Mouse (Mus musculus) limb, embryonic 15.5 days (tissue): Measurements from ENCODE around the gene Spats2. TPM values are rescaled to one million over a fixed set of nuclear protein-coding genes. Genes with fewer than 3 reads are reported as not detected.

Experiments
- ATAC-seq: fragments of 200-750 bp; cut with Nextera tagmentation; 2 replicates; pipeline ENCODE4 v1.8.0; 2017; ENCODE audit warnings: low read depth, moderate TSS enrichment; ENCODE audit not compliant: insufficient number of reproducible peaks, low FRiP score, low TSS enrichment
- H3K27ac ChIP-seq: fragments of 300-500 bp; sonication (generic); 2 replicates; pipeline ENCODE4 v1.5.1; 2015; ENCODE audit warnings: moderate library complexity, mild to moderate bottlenecking, inconsistent platforms
- H3K27me3 ChIP-seq: fragments of 300-500 bp; sonication (generic); 2 replicates; pipeline ENCODE4 v1.6.1; 2015; ENCODE audit warnings: inconsistent platforms
- H3K36me3 ChIP-seq: fragments of 300-500 bp; sonication (generic); 2 replicates; pipeline ENCODE4 v1.6.1; 2015; ENCODE audit warnings: inconsistent platforms
- H3K4me1 ChIP-seq: fragments of 300-500 bp; sonication (generic); 2 replicates; pipeline ENCODE4 v1.6.1; 2015; ENCODE audit warnings: inconsistent platforms
- H3K4me2 ChIP-seq: fragments of 300-500 bp; sonication (generic); 2 replicates; pipeline ENCODE4 v1.6.1; 2015; ENCODE audit warnings: mild to moderate bottlenecking, inconsistent platforms
- H3K4me3 ChIP-seq: fragments of 300-500 bp; sonication (generic); 2 replicates; pipeline ENCODE4 v1.5.1; 2015; ENCODE audit warnings: mild to moderate bottlenecking, inconsistent platforms
- H3K9ac ChIP-seq: fragments of 300-500 bp; sonication (generic); 2 replicates; pipeline ENCODE4 v1.6.1; 2015; ENCODE audit warnings: inconsistent platforms
- H3K9me3 ChIP-seq: fragments of 300-500 bp; sonication (generic); 2 replicates; pipeline ENCODE4 v1.6.1; 2016; ENCODE audit warnings: inconsistent platforms
- WGBS: fragments of 180-500 bp; shearing (Covaris S2); methylation state at CpG from one replicate; pipeline ENCODE4 v1.1.7; 2015; 5-methylcytosine and 5-hydroxymethylcytosine counted together
- polyA plus RNA-seq: library from polyadenylated mRNA; unstranded; fragments of >200 nt; fragmentation: Nextera tagmentation; extraction: Ambion mirVana; gene quantifications from 2 replicates; pipeline ENCODE4 v1.2.1, GENCODE M21; 2015

Gene Spats2
- polyA plus RNA-seq, 1 experiment from 2014 or later: 33.1 TPM

DNA sequence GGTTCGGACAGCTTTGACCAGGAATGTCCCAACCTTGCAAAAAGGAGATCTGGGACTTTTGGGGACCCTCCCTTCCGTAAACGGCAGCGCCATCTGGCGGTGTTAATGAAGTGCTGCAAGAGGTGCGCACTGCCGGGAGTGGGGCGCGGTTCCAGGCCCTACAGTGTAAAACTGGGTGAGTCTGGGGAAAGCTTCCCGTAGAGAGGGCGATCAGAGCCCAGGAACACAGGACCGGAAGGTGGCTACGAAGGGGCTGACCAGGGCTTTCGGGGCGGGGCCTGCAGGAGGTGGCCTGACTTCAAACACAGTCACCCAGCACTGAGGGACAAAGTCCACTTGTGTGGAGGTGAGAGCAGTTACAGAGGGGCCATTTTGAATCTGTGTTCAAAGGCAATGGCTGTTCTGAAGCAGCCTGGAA, 26.6 kb upstream of the Spats2 start:
- Histone ChIP-seq H3K36me3 (no peaks in the 10 kb centered on the region), H3K27ac (no peak overlapping the region), H3K4me2 (peak overlapping the region; percentile 80), H3K4me1 (peaks cover 42% of the 10 kb centered on the region), H3K27me3 (peaks cover 56% of the 10 kb centered on the region), H3K4me3 (peak overlapping the region; percentile 42), H3K9me3 (no peaks in the 10 kb centered on the region), H3K9ac (no peak overlapping the region)
- WGBS: 2% methylated on average over 15 of the region's 15 CpGs
- peak; percentile 61; the same call in 1 of the 2 replicates for ATAC-seq

DNA sequence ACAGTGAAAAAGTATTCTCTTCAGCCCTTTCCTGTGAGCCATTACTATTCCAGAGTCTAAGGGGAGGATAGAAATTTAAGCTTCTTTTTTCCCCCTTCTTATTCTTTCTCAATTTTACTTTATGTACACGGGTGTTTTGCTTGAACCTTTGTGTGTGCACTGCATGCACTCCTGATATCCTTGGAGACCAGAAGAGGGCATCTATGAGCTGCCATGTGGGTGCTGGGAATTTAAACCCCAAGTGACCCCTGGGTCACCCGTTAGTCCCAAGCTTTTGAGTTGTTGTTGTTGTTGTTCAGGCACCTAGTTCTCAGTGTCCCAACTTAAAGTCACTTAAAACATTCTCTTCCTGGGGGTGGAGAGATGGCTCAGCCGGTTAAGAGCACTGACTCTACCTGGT, 25.7 kb upstream of the Spats2 start:
- no peak for ATAC-seq
- H3K36me3 ChIP-seq: no peaks in the 10 kb centered on the region
- 54% methylated on average over 3 of the region's 3 CpGs for WGBS
- H3K4me1 ChIP-seq: peaks cover 36% of the 10 kb centered on the region
- H3K27ac ChIP-seq: no peak overlapping the region
- H3K9me3 ChIP-seq: no peaks in the 10 kb centered on the region
- no peak overlapping the region for H3K4me3 ChIP-seq
- peaks cover 50% of the 10 kb centered on the region for H3K27me3 ChIP-seq
- H3K9ac ChIP-seq: no peak overlapping the region
- no peak overlapping the region for H3K4me2 ChIP-seq

DNA sequence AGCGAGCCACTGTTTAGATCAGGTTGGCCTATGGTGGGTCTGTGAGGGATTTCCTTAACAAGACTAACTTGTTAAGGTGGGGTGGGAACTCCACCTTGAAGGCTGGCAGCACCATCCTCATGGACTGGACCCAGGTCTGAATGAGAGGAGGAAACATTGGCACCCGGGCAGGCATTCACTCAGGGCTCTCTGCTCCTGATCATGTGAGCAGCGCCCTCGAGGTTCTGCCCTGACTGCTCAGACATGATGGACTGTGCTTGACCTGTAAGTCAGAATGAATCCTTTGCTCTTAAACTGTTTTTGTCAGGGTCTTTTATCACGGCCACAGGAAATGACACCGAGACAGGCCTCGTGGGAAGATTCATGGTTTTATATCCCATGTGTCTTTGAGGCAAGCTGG, 20.5 kb upstream of the Spats2 start:
- Histone ChIP-seq H3K4me1 (no peaks in the 10 kb centered on the region), H3K9ac (no peak overlapping the region), H3K4me3 (no peak overlapping the region), H3K4me2 (no peak overlapping the region), H3K27ac (no peak overlapping the region), H3K36me3 (no peaks in the 10 kb centered on the region), H3K27me3 (0 out of 2 replicates have a peak, but pooled peaks cover under 1% of the 10 kb centered on the region), H3K9me3 (no peaks in the 10 kb centered on the region)
- 43% methylated on average over 7 of the region's 7 CpGs for WGBS
- ATAC-seq: no peak

DNA sequence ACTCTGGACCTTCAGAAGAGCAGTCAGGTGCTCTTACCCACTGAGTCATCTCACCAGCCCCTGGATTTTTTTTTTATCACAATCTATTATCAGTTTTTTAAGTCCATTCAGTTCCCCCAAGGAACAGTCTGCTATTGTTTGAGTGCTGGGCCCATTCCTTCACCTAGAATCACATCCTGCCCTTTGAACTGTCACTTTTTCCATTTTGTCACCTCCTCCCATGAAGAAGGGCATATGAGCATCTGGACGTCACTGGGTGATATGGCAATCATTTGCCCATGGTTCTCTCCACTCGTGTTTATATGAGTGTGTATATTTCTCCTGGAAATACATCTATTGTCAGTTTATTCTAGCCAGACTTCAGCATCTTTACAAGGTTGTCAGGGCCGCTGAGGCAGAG, 17.9 kb upstream of the Spats2 start:
- no peaks in the 10 kb centered on the region for H3K36me3 ChIP-seq
- H3K27ac ChIP-seq: no peak overlapping the region
- no peaks in the 10 kb centered on the region for H3K27me3 ChIP-seq
- WGBS: 76% methylated on average over 3 of the region's 3 CpGs
- H3K9ac ChIP-seq: no peak overlapping the region
- H3K4me1 ChIP-seq: no peaks in the 10 kb centered on the region
- no peak overlapping the region for H3K4me2 ChIP-seq
- H3K9me3 ChIP-seq: no peaks in the 10 kb centered on the region
- no peak for ATAC-seq
- no peak overlapping the region for H3K4me3 ChIP-seq

GRCm38 (mm10) chr15:99111139-99111538, 14.6 kb upstream of the Spats2 start:
- Histone ChIP-seq H3K36me3 (no peaks in the 10 kb centered on the region), H3K27me3 (no peaks in the 10 kb centered on the region), H3K27ac (no peak overlapping the region), H3K4me1 (no peaks in the 10 kb centered on the region), H3K4me3 (no peak overlapping the region), H3K9me3 (no peaks in the 10 kb centered on the region), H3K4me2 (no peak overlapping the region), H3K9ac (no peak overlapping the region)
- WGBS: 86% methylated on average over 3 of the region's 3 CpGs
- ATAC-seq: no peak

GRCm38 (mm10) chr15:99111809-99112208, 13.9 kb upstream of the Spats2 start:
- Histone ChIP-seq H3K4me1 (0 out of 2 replicates have a peak, but pooled peaks cover 5% of the 10 kb centered on the region), H3K27me3 (no peaks in the 10 kb centered on the region), H3K36me3 (no peaks in the 10 kb centered on the region), H3K27ac (no peak overlapping the region), H3K9me3 (no peaks in the 10 kb centered on the region), H3K4me2 (no peak overlapping the region), H3K9ac (no peak overlapping the region), H3K4me3 (no peak overlapping the region)
- 40% methylated on average over 4 of the region's 4 CpGs for WGBS
- ATAC-seq: no peak

DNA sequence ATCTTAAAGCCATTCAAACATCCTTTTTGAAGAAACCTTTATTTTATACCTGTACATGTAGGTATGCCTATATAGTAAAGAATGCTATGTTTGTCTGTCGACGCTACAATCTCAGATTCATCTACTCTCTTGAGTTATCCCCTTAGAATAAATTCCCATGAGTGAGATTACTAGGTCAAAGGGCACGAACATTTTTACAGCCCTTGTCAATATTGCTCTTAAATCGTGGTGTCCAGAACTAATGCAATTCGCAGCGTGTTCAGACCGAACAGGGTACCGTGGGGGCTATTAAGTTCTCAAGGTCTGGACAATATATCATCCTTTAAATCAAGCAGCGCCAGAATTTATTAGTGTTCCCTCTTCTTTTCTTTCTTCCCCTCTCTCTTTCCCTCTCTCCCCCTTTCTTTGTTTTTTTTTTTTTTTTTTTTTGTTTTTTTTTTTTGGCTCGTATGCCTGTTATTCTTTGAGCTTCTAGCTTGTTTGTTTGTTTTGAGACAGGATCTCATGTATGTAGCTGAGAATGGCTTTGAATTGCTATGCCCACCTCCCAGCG, 12.8 kb upstream of the Spats2 start:
- Histone ChIP-seq H3K4me3 (0 out of 2 replicates have a peak overlapping the region, but pooled peaks have one; percentile 2), H3K36me3 (no peaks in the 10 kb centered on the region), H3K4me1 (0 out of 2 replicates have a peak, but pooled peaks cover 5% of the 10 kb centered on the region), H3K27ac (no peak overlapping the region), H3K9ac (no peak overlapping the region), H3K4me2 (peak overlapping the region; percentile 11; the same call in 1 of the 2 replicates), H3K9me3 (no peaks in the 10 kb centered on the region), H3K27me3 (no peaks in the 10 kb centered on the region)
- WGBS: 39% methylated on average over 11 of the region's 11 CpGs
- no peak for ATAC-seq

GRCm38 (mm10) chr15:99113396-99113975, 12.2 kb upstream of the Spats2 start:
- 4% methylated on average over 9 of the region's 9 CpGs for WGBS
- Histone ChIP-seq H3K4me3 (0 out of 2 replicates have a peak overlapping the region, but pooled peaks have one; percentile 2), H3K4me2 (peak overlapping the region; percentile 11; the same call in 1 of the 2 replicates), H3K36me3 (no peaks in the 10 kb centered on the region), H3K27ac (no peak overlapping the region), H3K9me3 (no peaks in the 10 kb centered on the region), H3K9ac (no peak overlapping the region), H3K4me1 (0 out of 2 replicates have a peak, but pooled peaks cover 5% of the 10 kb centered on the region), H3K27me3 (no peaks in the 10 kb centered on the region)
- ATAC-seq: no peak

- H3K4me2 ChIP-seq: no peak overlapping the region
- WGBS: 56% methylated on average over 14 of the region's 14 CpGs
- 0 out of 2 replicates have a peak, but pooled peaks cover 5% of the 10 kb centered on the region for H3K4me1 ChIP-seq
- H3K4me3 ChIP-seq: no peak overlapping the region
- H3K9me3 ChIP-seq: no peaks in the 10 kb centered on the region
- H3K36me3 ChIP-seq: no peaks in the 10 kb centered on the region
- H3K9ac ChIP-seq: no peak overlapping the region
- ATAC-seq: no peak
- H3K27me3 ChIP-seq: no peaks in the 10 kb centered on the region
- no peak overlapping the region for H3K27ac ChIP-seq
Measured at GRCm38 (mm10) chr15:99114312-99115064, 11.2 kb upstream of the Spats2 start.

DNA sequence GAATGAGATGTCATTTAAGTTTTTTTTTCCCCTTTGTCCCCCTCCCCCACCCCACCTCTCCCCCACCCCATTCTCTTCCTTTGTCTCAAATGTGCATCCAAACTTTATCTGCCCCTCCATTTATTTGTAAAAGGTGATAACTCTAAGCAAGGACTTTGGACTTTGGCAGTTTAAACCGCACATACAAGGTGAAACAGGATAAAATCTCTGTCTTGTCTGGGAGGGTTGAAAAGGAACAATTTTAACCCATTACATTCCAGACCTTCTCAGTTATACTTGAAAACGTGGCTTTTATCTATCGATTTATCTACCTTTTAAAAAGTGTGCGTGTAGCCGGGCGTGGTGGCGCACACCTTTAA, 10.7 kb upstream of the Spats2 start:
- no peaks in the 10 kb centered on the region for H3K27me3 ChIP-seq
- 0 out of 2 replicates have a peak, but pooled peaks cover 5% of the 10 kb centered on the region for H3K4me1 ChIP-seq
- H3K9ac ChIP-seq: no peak overlapping the region
- H3K36me3 ChIP-seq: no peaks in the 10 kb centered on the region
- H3K4me2 ChIP-seq: no peak overlapping the region
- H3K9me3 ChIP-seq: no peaks in the 10 kb centered on the region
- H3K27ac ChIP-seq: no peak overlapping the region
- H3K4me3 ChIP-seq: no peak overlapping the region
- ATAC-seq: no peak
- 86% methylated on average over 7 of the region's 7 CpGs for WGBS

- Histone ChIP-seq H3K36me3 (no peaks in the 10 kb centered on the region), H3K9ac (no peak overlapping the region), H3K27ac (no peak overlapping the region), H3K4me1 (0 out of 2 replicates have a peak, but pooled peaks cover 5% of the 10 kb centered on the region), H3K4me2 (no peak overlapping the region), H3K9me3 (no peaks in the 10 kb centered on the region), H3K4me3 (no peak overlapping the region), H3K27me3 (no peaks in the 10 kb centered on the region)
- ATAC-seq: no peak
- WGBS: 43% methylated on average over 11 of the region's 11 CpGs
Measured at GRCm38 (mm10) chr15:99116539-99116938, 9.2 kb upstream of the Spats2 start.

DNA sequence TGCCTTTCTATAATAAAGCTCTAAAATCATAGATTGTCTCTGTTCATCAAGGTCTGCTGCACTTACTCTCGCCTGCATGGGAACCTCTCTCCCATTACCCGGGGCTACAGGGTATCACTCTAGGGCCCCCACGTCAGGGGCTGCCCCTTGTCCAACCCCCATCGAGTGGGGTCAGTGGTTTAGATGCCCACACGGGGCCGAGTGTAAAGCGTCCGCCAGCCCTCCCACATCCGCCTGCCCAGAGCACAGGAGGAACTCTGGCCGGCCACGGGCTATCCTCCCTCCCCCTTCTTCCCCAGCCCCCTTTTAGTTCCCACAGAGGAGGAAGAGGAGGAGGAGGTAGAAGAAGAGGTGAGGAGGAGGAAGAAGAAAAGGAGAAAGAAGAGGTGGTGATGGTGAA, 4.9 kb upstream of the Spats2 start:
- Histone ChIP-seq H3K9me3 (no peaks in the 10 kb centered on the region), H3K9ac (no peak overlapping the region), H3K27me3 (no peaks in the 10 kb centered on the region; the same call in 1 of the 2 replicates), H3K4me2 (no peak overlapping the region), H3K27ac (no peak overlapping the region), H3K4me3 (no peak overlapping the region), H3K36me3 (no peaks in the 10 kb centered on the region), H3K4me1 (peaks cover 13% of the 10 kb centered on the region)
- whole genome bisulfite sequencing: 18% methylated on average over 11 of the region's 11 CpGs
- no peak for ATAC-seq
